Mouse (Mus musculus) testis, postnatal 10 days (tissue): ENCODE results near the gene Drd4.

Source experiments
- DNase-seq: peaks from one replicate; pipeline ENCODE4 v3.0.0; 2021; ENCODE audit warnings: low spot score

The Drd4 gene

DNA sequence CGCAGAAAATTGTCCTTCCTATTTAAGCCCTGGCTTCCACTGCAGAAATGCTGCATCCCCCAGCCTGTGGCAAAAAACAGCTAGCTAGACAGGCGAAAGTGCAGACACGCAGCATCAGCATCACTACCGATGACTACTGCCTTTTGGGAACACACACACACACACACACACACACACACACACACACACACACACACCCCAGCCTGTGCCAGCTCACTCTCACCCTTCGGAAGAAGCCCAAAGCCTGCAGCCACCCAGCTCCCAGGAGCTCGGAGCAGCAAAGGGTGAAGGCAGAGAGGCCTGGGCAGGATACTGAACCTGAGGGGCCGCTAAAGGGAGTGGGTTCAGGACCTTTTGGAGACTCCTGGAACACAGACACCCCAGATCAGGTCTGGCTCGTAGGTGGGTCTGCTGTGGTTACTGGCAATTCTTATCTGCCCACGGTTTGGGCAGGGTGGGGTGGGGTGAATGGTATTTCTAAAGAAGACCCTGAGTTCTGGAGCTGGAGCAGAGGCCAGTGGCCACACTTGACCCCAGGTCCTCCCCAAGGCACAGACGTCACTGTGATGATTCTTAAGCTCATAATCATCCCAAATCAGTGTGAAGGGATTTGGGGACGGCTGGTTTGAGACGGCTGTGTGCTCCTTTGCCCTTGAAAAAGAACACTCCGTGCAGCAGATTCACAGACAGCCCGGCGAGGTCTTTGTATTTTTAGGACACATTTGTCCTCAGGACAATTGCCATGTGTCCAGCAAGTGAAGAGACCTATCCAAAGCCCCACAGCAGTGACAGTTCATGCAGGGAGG lies 980 bp downstream of the Drd4 start:
- peak; percentile 60 for DNase-seq

DNA sequence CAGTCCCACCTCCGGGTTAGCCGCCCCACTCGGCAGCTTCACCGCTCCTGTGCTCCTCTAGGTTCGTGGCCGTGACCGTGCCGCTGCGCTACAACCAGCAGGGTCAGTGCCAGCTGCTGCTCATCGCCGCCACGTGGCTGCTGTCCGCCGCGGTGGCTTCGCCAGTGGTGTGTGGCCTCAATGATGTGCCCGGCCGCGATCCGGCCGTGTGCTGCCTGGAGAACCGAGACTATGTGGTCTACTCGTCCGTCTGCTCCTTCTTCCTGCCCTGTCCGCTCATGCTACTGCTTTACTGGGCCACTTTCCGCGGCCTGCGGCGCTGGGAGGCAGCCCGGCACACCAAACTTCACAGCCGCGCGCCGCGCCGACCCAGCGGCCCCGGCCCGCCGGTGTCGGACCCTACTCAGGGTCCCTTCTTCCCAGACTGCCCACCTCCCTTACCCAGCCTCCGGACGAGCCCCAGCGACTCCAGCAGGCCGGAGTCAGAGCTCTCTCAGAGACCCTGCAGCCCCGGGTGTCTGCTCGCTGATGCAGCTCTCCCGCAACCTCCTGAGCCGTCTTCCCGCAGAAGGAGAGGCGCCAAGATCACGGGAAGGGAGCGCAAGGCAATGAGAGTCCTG lies 2.2 kb downstream of the Drd4 start:
- peak; percentile 70 for DNase-seq

DNA sequence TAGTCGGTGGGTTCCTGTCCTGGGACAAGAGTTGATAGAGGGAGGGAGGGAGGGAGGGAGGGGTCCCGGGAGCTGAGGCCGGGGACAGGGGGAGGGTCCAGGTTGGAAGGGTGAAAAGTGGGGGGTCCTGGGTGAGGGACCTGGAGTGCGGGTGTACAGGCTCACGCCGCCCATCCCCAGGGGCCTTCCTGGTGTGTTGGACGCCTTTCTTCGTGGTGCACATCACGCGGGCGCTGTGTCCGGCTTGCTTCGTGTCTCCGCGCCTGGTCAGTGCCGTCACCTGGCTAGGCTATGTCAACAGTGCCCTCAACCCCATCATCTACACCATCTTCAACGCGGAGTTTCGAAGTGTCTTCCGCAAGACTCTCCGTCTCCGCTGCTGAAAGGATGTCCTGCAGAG lies 2.7 kb downstream of the Drd4 start:
- DNase-seq = no peak

DNA sequence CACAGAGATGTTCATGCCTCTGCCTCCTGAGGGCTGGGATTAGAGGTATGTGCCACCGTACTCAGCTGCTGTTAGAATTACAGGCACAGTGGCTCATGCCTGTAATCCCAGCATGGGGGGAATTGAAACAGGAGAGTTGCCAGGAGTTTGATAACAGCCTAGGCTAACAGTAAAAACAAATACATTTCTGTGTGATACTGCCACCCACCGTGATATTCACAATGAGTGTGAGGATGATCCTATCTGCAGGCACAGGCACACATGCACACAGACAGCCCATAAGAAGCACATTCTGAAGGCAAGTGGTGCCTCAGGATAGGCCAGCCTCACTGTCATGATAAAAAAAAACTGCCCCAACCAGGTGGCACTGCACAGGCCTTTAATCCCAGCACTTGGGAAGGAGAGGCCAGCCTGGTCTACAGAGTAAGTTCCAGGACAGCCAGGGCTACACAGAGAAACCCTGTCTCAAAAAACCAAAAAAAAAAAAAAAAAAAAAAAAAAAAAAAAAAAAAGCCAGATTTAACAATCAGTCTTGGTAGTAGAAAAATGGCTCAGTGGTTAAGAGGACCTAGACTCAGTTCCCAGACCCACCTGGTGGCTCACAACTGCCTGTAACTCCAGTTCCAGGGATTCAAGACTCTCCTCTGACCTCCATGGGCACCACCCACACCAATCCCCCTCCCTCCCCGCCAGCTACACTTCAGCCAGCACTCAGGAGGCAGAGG lies 6.3 kb downstream of the Drd4 start:
- no peak for DNase-seq

DNA sequence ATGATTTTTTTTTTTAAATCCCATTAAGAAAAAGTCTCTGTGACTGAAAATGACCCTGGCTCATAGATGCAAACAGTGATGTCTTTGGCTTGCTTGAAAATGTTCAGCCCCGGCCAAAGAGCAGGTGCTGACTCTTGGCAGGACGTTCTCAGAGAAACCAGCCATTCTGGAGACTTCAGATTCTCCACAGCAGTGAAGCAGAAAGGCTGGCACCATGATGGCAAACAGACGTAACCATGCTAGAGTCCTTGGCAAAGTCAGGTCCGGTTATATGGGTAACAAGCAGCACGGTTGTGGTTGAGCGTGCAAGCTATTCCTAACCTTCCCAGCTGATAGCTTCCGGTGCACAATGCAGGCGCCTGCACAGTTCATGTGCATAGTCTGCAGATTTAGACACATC lies 7.4 kb downstream of the Drd4 start:
- DNase-seq = no peak

DNA sequence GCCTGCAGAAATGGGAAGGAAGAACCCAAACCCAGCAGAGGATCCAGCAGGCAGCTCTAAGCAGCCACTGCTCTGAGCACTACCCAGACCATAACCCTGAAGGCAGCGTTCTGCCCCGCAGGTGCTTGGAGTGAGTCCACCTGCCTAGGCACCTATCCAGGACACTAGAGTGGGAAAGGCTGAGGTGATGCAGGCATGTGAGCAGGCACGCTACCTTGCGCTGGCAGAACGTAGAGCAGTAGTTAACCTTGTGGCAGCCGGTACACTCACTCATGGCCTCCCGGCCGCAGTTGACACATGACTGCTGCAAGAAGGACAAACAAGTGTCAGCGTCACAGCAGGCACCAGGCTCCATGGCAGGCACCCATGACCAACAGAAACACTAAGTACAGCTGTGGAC lies 9.6 kb downstream of the Drd4 start:
- DNase-seq = no peak

DNA sequence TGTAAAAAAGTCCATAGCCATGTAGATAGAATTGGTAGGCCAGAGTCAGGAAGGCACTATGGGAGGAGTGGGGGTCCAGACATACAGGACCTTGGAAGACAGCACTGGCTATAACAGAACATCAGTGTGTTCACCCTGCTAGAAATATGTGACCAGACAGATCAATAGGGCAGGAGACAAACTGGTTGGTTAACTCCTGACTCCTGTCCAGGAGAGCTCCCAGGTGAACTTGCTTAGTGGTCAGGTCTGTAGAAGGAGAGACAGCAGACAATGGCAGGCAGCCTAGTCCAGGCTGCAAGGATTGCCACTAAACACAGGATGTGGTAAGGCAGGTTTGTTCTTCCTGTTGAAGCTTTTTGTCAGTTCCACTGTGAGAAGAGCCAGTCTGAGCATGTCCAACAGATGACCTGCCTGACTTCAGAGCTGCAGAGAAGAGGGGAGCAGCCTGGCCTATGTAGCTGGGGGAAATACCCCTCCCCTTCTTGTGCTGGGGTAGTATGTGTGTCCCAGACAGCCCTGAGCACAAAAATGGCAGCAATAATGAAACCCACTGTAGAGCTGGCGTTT lies 11.0 kb downstream of the Drd4 start:
- DNase-seq = no peak

DNA sequence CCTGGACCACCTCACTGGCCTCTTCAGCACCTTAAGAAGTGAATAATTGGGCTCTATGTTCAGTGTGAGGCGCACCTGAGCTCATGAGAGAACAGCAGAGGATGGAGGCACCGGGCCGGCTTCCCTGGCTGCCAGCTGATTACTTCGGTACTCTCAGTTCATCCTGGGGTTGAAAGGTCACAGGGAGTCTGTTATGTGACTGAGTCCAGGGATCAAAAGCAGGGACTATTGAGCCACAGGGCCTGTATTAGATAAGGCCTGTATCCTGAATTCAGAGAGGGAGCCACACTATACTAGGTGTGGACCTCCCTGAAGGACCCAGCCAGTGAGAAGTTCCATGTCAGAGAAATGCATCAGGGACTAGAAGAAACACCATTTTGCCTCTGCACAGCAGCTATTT lies 12.7 kb downstream of the Drd4 start:
- no peak for DNase-seq

DNA sequence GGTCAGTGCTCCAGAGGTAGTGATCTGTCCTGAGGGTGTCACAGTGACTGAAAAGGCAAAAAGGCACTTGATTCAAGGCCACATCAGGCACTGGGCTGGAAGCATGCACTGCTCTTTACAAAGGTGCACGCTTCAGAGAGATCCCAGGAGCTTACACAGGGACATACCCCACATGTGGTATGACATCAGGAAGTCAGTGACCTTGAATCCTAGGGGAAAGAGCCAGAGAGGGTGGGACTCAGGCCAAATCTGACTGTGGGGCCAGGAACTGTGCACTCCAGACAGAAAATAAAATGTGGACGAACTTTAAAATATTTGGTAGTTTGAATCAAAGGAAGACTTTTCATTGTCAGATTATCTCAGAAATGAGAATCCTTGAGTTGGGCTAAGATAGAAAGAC lies 22.6 kb downstream of the Drd4 start:
- DNase-seq = no peak

DNA sequence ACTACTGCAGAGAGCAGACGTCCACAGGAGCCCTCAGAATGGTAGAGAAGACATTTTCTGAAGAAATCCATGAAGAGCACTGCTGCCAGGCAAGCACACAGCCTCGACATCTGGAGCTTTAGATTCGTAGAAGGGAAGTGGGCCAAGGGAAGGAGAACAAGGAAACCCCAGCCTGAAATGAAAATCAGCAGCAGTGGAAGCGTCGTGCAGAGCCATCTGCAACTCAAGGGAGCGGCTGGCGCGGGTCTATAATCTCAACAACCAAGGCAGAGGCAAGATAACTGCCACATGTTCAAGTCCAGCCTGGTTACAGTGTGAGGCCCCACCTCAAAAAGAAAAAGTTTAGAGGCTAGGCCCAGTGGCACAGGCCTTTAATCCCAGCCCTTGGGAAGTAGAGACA lies 23.3 kb downstream of the Drd4 start:
- no peak for DNase-seq

DNA sequence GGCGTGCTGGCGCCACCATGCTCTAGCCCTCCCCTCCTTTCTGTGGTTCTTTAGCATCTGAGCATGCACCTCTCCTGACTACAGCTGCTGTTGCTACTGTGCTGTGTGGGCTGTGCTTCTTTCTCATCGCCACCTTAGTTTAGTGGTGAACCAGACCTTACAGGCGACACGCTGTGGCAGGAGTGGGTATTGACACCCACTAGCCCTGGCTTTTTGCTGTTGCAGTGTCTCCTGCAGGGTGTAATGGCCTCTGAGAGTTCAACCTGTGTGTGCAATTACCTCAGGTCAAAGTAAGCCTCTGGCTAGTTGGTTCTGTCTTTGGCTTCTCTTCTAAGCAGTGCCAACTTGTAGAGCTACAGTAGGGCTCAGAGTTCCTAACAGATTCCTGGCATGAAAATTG lies 24.2 kb downstream of the Drd4 start:
- DNase-seq = peak; percentile 74

DNA sequence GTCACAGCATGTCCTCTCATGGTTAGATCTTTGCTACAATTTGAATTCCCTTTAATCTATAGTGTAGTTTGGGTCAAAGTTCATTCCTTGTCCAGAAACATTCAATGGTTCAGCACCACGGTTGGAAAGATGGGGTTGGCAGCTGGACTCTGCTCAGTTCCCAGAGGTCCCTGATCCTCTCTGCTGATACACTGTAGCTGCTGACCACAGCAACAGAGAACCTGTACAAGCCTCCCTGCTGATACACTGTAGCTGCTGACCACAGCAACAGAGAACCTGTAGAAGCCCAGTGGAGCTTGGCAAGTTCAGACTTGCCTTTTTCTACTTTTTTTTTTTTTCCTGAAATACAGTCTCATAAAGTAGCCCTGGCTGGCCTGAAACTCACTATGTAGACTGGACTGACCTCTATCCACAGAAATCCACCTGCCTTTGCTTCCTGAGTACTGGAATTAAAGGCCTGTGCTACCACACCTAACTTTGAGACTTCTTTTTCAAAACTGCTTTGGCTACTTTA lies 25.9 kb downstream of the Drd4 start:
- no peak for DNase-seq

DNA sequence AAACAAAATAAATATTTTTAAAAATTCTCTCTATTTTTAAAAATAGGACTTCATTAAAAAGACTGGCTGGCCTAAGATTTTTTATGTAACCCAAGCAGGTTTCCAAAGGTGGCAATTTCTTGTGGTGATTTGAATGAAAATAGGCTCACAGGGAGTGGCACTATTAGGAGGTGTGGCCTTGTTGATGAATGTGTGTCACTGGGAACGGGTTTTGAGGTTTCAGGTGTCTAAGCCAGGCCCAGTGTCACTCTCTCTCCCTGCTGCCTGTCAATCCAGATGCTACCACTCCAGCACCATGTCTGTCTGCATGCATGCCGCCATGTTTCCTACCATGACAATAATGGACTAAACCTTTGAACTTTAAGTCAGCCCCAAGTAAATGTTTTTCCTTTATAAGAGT lies 27.6 kb downstream of the Drd4 start:
- DNase-seq = no peak

DNA sequence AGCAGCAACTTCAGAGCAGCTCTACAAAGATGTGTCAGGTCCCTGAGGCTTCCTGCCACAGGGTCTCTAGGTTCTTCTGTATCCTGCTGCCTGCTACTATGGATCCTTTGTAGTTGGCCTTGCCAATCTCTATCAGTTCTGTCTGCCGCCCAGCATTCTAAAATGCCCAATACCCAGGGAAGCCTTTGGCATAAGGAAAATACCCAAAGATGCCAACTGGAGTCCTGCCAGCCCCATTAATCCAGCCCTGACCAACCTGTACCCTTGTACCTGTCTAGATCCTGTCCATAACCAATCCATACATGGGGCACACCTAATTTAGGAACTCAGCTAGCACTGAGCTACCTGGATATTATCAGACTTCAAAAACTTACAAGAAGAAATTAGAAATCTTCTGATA lies 32.9 kb downstream of the Drd4 start:
- no peak for DNase-seq

DNA sequence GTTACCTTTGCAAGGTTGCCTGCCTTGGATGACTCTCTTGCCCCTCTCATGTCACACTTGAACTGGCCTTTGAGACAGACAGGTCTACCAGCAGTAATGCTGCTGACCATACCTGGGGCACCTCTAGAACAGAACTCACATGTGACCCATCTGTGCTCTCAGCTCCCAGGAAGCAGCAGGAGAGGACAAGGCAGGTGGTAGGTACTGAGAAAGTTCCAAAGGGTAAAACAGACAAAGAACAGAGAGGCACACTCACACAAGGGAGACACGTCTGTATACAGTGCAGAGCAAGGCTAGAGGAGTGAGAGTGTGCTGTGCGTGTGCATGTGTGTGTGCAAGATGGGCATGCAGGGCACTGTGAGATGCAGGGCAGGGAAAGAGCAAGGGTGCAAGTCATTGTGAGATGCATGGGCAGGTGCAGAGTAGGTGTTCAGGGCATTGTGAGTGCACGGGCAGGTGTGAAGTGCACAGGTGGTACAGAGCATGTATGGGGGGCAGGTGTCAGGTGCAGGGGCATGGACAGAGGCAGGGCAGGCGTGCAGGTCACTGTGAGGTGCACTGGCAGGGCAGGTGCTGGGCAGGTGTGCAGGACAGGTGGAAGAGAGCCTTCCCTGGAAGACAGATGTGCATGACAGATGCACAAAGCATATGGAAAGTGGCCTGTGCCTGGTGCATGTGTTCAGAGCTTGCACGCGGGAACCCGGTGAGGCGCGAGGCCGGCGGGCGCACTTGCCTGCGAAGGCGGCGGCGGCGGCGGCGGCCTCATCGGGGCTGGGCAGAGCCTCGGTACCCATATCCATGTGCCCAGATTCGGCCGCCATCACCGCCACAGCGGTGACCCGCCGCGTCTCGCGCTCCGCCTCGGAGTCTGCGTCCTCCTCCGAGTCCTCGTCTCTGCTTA lies 35.0 kb downstream of the Drd4 start:
- DNase-seq = peak; percentile 68

DNA sequence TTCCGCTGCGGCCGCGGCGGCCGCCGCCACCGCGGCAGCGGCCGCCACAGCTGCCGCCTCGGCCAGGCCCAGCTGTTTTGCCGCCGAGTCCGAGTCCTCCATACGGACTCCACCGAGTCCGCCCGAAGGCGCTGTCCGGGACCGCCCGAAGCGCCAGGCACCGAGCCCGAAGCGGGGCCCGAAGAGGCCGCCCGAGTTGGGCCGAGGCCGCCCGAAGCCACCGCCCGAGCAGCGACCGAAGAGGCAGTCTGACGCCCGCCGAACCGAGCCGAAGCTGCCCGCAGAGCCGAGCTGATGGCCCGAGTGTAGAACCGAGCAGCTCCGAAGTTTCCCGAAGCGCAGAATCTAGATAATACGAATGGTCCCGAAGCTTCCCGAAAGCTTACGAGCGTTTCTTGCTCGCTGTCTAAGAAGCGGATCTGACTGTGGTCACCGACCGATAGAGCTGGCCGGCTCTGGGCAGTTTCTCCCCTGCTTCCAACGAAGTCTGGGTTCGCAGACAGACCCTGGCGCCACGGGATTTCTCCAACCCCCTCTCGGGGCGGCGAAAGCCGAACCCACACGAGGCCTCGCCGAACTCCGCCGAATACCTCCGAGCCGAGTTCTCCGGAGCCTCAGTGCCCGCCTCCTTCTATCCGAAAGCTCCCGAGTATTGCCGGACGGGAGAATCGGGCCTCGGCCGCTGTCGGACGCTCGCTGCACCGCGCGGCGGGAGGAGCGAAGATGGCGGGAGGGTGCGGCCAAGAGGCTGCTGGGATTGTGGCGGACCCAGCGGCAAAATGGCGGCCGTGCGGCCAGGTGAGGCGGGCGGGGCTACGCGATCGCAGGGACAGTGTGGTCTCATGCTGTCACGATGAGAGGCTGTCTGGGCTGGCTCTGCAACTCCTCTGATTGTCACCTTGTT lies 35.9 kb downstream of the Drd4 start, which contains the start of the genes Deaf1 and Tmem80:
Gene Deaf1 (minus strand): TSS at position 222 of the 904 bp plus-strand sequence.
Gene Tmem80 (plus strand): TSS at position 271 of the 904 bp plus-strand sequence.
- DNase-seq = peak; percentile 100

DNA sequence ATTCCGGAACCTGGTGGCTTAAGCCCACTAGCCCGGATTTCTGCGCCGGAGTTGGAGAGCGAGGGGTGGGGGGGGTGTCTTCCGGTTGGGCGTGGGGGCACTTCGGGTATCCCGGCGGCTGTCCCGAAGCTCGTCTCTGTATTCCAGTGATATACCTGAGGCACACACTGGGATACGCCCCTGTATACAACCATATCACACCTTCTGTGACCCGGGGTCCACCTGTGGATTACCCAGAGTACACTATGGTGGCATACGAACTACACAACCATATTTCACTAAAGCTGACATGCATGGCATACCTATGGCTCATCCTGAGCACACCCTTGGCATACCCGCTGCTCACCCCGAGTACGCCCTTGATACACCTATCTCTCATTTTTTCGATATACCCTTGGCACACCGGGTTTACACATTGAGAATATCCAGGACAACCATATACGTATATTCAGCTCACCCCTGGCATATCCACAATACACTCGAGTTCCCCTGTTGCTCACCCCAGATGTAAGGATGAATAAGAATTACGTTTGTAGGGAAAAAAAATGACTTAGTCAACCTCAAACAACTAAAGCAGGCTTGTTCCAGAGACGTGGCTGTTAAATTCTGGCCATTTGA lies 36.7 kb downstream of the Drd4 start:
- DNase-seq = no peak

DNA sequence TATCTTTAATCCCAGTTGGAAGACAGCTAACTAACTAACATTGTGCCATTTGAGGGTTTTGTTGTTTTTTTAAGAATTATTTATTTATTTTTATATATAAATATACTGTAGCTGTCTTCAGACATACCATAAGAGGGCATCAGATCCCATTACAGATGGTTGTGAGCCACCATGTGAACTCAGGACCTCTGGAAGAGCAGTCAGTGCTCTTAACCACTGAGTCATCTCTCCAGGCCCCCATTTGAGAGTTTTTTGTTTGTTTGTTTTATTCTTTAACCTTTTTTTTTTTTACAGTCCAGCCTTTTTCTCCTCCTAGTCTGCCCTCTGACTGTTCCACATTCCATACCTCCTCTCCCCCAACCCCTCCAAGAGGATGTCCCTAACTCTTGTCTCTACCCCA lies 38.9 kb downstream of the Drd4 start:
- no peak for DNase-seq

DNA sequence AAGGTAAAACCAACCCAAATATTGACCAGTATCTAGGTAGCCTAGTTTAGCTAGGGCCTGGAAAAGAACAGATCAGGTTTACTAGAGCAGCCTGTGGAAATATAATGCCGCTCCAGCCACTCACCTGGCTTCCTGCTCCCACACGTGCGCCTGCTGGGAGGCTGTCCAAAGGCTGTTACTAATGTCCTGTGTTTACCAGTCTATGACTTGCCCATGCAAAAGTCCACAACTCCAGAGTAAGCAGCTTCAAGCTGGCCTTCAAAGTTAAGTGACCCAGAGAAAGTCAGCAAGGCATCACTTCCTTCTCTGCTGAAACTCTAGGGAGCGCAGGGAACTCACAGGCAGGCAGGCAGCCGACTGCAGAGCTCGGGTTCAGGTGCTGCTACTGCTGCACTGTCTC lies 40.2 kb downstream of the Drd4 start:
- DNase-seq = no peak

DNA sequence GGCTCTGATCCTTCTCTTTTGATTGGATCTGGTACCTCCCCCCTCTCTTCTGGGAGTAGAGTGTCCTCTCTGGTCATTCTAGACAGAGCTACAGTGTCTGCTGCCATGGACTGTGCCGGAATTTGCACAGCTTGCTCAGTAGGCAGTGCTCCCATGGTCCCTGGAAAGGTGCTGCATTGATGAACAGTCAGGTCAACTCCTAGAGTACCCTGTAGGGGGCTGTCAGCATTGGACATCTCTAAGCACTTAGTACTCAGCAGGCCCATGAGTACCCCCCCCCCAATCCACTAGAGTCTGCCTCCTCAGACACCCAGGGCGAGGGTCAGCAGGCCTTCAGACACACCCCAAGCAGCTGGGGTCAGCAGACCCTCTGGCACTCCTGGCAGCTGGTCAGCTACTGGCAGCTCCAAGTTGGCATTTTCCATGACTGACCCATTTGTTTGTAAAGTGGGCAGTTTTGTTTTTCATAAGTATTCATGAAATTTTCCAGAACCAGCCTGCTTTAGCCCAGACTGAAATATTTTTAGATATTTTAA lies 43.3 kb downstream of the Drd4 start:
- no peak for DNase-seq
